Mouse (Mus musculus) lung, adult 2 months (tissue): Measurements from ENCODE around the gene Tbx6. TPM values are rescaled to one million over a fixed set of nuclear protein-coding genes. Genes with fewer than 3 reads are reported as not detected.

Experiments used
- DNase-seq: peaks from one replicate; pipeline ENCODE4 v3.0.0; 2022
- H3K4me1 ChIP-seq: fragments of 200-500 bp; 2 replicates; pipeline ENCODE4 v1.6.1; 2011; ENCODE audit warnings: low read length; ENCODE audit not compliant: control insufficient read depth, insufficient read depth
- H3K4me3 ChIP-seq: fragments of 200-500 bp; replicated peaks from 2 replicates; pipeline ENCODE3; 2011; ENCODE audit warnings: low read depth, mild to moderate bottlenecking, control low read depth, low read length; ENCODE audit errors: extremely low read depth
- CTCF ChIP-seq: fragments of 200-500 bp; IDR thresholded peaks from 2 replicates; pipeline ENCODE4 v1.5.1; 2011; ENCODE audit warnings: mild to moderate bottlenecking, low read length, control low read depth; ENCODE audit not compliant: insufficient read depth
- POLR2A ChIP-seq: fragments of 200-500 bp; IDR thresholded peaks from 2 replicates; pipeline ENCODE4 v1.6.1; 2011; ENCODE audit warnings: low read depth, mild to moderate bottlenecking, control low read depth, low read length, borderline replicate concordance; ENCODE audit errors: extremely low read depth
- WGBS: fragments of 180-500 bp; shearing (Covaris S2); methylation state at CpG from one replicate; pipeline ENCODE4 v1.1.7; 2018; 5-methylcytosine and 5-hydroxymethylcytosine counted together
- polyA plus RNA-seq: library from polyadenylated mRNA; depleted of rRNA; stranded (reverse); fragments of >200 nt; gene quantifications from 2 replicates; pipeline ENCODE4 v1.2.3, GENCODE M21; 2012

Gene Tbx6
- polyA plus RNA-seq, 1 experiment, result 9.5 TPM

GRCm38 (mm10) chr7:126797411-126798126 lies 16.3 kb downstream of the Tbx6 start, which contains the start of gene Fam57b:
Fam57b (plus strand) TSS chr7:126797668.
- peaks cover 10% of the 10 kb centered on the region for H3K4me1 ChIP-seq
- peak within 1 kb of the TSS; percentile 100 for H3K4me3 ChIP-seq
- 11% methylated on average over 21 of the region's 21 CpGs for WGBS
- TF ChIP-seq CTCF (no peak), POLR2A (no peak)
- DNase-seq, result peak; percentile 35

- DNase-seq, result no peak
- no peak for TF ChIP-seq POLR2A
- no peak for TF ChIP-seq CTCF
- Histone ChIP-seq H3K4me3 (peak overlapping the region; percentile 100), H3K4me1 (peaks cover 10% of the 10 kb centered on the region)
- WGBS, result under 1% methylated on average over 40 of the region's 40 CpGs
Measured at GRCm38 (mm10) chr7:126798127-126799049, 17.1 kb downstream of the Tbx6 start.

- under 1% methylated on average over 30 of the region's 36 CpGs for WGBS
- Histone ChIP-seq H3K4me1 (peaks cover 10% of the 10 kb centered on the region), H3K4me3 (peak overlapping the region; percentile 100)
- TF ChIP-seq POLR2A (peak; percentile 99), CTCF (no peak)
- DNase-seq, result peak; percentile 93
Measured at GRCm38 (mm10) chr7:126799050-126799467, 17.8 kb downstream of the Tbx6 start.

- TF ChIP-seq CTCF (peak; percentile 47), POLR2A (peak; percentile 98)
- Histone ChIP-seq H3K4me3 (peak overlapping the region; percentile 65), H3K4me1 (peaks cover 10% of the 10 kb centered on the region)
- peak; percentile 86 for DNase-seq
- WGBS, result 2% methylated on average over 38 of the region's 38 CpGs
Measured at GRCm38 (mm10) chr7:126799468-126800268, 18.4 kb downstream of the Tbx6 start.

- Histone ChIP-seq H3K4me3 (peak overlapping the region; percentile 65), H3K4me1 (peaks cover 10% of the 10 kb centered on the region)
- 71% methylated on average over 5 of the region's 5 CpGs for WGBS
- no peak for DNase-seq
- no peak for TF ChIP-seq CTCF
- no peak for TF ChIP-seq POLR2A
Measured at GRCm38 (mm10) chr7:126800269-126801056, 19.2 kb downstream of the Tbx6 start.

- H3K4me3 ChIP-seq, result no peak overlapping the region
- H3K4me1 ChIP-seq, result peaks cover 10% of the 10 kb centered on the region
- no peak for DNase-seq
- TF ChIP-seq POLR2A (no peak), CTCF (no peak)
- 91% methylated on average over 16 of the region's 16 CpGs for WGBS
Measured at GRCm38 (mm10) chr7:126801057-126801422, 19.8 kb downstream of the Tbx6 start.

- Histone ChIP-seq H3K4me1 (peaks cover 8% of the 10 kb centered on the region), H3K4me3 (no peak overlapping the region)
- WGBS, result 79% methylated on average over 11 of the region's 11 CpGs
- TF ChIP-seq CTCF (no peak), POLR2A (no peak)
- no peak for DNase-seq
Measured at GRCm38 (mm10) chr7:126802134-126802889, 21.0 kb downstream of the Tbx6 start.

GRCm38 (mm10) chr7:126803181-126803580 lies 21.9 kb downstream of the Tbx6 start:
- Histone ChIP-seq H3K4me1 (0 out of 2 replicates have a peak, but pooled peaks cover 3% of the 10 kb centered on the region), H3K4me3 (no peak overlapping the region)
- TF ChIP-seq POLR2A (no peak), CTCF (no peak)
- 84% methylated on average over 6 of the region's 6 CpGs for WGBS
- DNase-seq, result no peak
